Mouse (Mus musculus): ENCODE results near the gene Fap. TPM values are rescaled to one million over a fixed set of nuclear protein-coding genes. Genes with fewer than 3 reads are reported as not detected.

The Fap gene
- total RNA-seq, 1 experiment from 2014 or later = 1.0 TPM

DNA sequence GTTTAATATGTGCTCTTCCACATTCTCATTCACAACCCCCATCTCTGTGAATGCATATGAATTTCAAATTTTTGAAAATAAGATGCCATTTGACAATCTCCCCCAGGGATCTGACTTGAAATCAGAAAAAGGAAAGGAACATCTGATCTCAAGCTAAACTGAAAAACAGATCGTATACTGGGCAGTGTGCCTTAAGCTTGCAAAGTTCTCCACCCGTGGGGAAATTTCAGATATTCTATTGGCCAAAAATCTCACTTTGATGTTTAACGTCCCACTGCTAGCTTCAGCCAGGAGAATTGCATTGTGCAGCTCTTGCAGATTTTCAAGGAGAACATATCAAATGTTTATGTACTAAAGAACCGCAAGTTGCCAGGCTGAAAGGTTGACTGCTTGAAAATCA, 24.7 kb downstream of the Fap start:
- no peak for ATAC-seq (ENCODE audit: extremely low read depth, insufficient number of reproducible peaks, low FRiP score, poor library complexity, severe bottlenecking)

DNA sequence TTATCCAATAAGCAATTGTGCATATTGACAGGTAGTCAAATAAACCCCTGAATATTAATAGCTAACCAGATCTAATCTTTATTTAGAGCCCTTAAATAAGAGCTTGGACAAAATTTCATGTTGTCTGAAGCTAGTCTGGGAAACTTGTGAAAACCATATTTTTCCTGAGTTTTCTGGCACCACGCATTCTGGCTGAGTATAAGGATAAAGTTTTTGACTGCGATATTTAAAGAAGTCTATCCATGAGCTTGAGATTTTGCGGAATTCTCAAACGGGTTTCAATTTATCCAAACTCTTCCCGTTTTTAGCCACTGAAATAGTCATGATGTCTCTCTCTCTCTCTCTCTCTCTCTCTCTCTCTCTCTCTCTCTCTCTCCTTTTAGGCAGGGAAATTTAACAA, 25.8 kb downstream of the Fap start:
- no peak for ATAC-seq (ENCODE audit: extremely low read depth, insufficient number of reproducible peaks, low FRiP score, poor library complexity, severe bottlenecking)

DNA sequence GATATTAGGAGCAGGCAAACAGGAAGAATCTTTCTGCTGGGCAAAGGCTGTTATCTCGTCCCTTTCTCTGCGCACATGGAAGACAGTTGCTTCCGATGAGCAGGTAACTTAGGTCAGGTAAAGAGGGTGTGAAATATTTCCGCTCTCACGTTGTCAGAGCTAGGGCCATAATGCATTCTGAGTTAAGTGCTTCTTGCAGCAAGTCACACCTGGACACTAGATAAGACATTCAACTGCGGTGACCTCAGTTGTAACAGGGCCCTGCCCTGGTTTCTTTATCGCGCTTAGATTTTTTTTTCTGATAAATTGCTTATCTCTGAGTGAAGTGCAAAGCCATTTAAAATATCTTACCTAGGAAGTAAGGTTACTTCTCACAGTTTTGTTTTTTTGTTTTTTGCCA, 38.4 kb downstream of the Fap start:
- no peak for ATAC-seq (ENCODE audit: extremely low read depth, insufficient number of reproducible peaks, low FRiP score, poor library complexity, severe bottlenecking)

DNA sequence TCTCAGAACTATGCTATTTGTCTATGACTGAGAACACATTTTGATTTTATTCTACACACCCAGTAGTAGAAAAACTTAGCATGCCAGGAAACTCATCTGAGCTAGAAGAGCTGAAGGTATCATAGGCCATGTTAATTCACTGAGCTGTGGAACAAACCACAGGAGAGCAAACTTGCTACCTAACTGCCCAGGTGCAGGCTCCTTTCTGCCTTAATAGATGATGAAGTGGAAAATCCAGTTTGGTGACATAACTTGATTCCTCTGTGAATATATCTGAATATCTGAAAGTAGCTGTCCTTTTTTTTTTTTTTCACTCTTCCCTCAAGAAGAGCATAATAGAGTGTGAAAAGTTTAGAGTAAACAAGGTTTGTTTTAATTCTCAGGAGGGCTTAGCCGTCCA, 42.8 kb downstream of the Fap start:
- no peak for ATAC-seq (ENCODE audit: extremely low read depth, insufficient number of reproducible peaks, low FRiP score, poor library complexity, severe bottlenecking)

DNA sequence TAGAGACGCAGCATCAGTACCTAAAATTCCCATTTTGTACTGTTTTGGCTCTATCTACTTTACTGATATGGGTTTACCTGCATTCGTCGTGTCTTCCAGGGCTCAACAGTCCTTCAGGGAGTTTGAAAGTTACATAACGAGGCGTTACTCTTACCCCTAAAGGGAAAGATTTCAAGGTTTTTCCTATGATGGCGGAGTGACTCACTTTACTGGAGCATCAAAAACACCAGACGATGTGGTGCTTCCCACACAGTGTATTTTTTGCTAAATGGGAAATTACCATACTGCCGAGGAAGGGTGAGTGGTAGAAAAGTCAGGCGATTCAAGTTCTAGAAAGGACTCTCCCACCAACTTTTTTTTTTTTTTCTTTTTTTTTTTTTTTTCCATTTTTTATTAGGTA, 47.5 kb downstream of the Fap start:
- ATAC-seq (ENCODE audit: extremely low read depth, insufficient number of reproducible peaks, low FRiP score, poor library complexity, severe bottlenecking) = no peak

DNA sequence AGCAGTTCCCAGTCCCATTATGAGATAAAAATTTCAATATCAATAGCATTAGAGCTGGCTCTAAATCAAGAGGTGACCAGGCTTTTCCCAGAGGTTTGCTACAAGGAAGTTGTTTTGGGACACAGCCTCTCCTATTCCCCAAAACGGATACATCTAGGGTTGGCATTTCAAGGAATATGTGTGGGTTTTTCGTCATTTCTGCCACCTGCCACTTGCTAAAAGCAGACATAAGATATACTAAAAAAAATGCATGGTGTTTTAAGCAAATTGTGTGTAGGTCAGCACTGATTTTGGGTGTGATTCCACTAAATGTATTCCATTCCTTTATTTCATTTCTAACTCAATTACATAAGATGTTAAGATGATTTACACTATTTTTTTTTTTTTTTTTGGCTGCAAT, 56.1 kb downstream of the Fap start:
- ATAC-seq (ENCODE audit: extremely low read depth, insufficient number of reproducible peaks, low FRiP score, poor library complexity, severe bottlenecking) = no peak

DNA sequence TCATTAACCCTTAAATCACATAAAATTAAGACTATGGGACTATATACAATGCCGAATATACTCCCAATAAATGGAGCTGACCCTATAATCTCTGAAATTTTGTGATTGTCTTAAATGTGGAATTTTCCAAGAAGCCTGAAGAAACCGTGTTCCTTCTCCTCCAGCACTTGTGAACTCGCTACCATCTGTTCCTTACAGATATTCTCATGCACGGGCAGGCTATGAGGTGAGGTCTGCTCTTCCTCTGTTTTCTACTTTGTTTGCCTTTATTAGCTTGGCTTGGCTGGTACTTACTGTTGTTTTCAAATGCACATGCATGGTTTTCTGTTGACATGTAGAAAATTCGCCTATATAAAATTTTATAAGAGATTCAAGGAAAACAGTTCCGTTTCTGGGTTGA, 59.4 kb downstream of the Fap start:
- no peak for ATAC-seq (ENCODE audit: extremely low read depth, insufficient number of reproducible peaks, low FRiP score, poor library complexity, severe bottlenecking)

DNA sequence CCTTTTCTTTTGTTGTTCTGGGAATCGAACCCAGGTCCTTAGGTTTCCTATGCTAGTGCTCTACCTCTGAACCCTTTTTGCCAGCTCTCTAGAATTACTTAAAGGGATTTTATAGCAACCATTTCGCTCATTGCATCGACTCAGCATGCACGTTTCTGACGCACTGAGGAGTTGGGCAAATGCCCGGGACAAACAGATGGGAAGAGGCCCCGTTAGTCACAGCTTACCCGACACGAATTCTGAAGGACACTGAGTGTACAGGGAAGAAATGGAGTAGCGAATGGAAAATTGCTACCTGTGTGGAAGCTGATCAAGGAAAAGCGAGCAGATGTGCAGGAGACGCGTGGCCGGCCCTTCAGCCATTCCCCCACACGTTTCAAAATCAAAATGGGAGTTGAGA, 60.4 kb downstream of the Fap start:
- ATAC-seq (ENCODE audit: extremely low read depth, insufficient number of reproducible peaks, low FRiP score, poor library complexity, severe bottlenecking) = no peak

DNA sequence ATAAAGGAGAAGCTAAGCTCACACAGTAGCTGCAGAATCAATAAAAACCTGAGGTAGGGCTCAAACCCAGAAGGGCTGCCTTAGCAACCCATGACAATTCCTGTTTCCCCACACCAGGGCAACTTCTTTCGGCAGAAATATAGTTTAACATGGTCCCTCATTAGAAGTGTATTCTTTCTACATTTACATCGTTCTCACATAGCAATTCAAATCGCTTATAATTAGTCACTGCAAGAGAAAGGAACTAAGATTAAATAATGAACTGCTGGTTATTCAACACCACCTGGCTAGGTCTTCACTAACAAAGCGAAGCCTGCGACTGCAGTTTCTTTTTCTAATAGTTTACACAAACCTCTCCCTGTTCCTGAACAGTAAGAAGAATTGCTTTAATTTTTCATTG, 66.7 kb downstream of the Fap start:
- no peak for ATAC-seq (ENCODE audit: extremely low read depth, insufficient number of reproducible peaks, low FRiP score, poor library complexity, severe bottlenecking)

- no peak for ATAC-seq (ENCODE audit: extremely low read depth, insufficient number of reproducible peaks, low FRiP score, poor library complexity, severe bottlenecking)
Observed at GRCm38 (mm10) chr2:62506441-62506840, 67.4 kb downstream of the Fap start.

- ATAC-seq (ENCODE audit: extremely low read depth, insufficient number of reproducible peaks, low FRiP score, poor library complexity, severe bottlenecking) = no peak
Observed at GRCm38 (mm10) chr2:62504269-62504796, 69.5 kb downstream of the Fap start.

GRCm38 (mm10) chr2:62503326-62503725, 70.5 kb downstream of the Fap start:
- ATAC-seq (ENCODE audit: extremely low read depth, insufficient number of reproducible peaks, low FRiP score, poor library complexity, severe bottlenecking) = no peak

DNA sequence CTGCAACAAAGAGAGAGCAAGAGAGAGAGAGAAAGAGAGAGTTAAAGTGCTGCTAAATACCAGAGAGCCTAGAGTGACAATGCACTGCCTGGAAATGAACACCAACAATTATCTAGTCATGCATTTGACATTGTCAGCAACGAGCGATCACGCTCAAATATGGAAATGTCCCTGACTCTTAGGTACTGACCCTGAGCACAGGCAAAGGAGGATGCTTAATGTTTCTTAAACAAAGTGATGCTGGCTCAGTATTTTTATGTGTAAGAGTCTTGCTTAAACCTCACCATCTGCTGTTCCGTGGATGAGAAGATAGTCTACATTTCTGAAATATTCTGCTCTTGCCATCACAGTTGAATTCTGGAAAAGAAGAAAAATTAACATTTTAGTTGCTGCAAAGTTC, 71.4 kb downstream of the Fap start:
- no peak for ATAC-seq (ENCODE audit: extremely low read depth, insufficient number of reproducible peaks, low FRiP score, poor library complexity, severe bottlenecking)

DNA sequence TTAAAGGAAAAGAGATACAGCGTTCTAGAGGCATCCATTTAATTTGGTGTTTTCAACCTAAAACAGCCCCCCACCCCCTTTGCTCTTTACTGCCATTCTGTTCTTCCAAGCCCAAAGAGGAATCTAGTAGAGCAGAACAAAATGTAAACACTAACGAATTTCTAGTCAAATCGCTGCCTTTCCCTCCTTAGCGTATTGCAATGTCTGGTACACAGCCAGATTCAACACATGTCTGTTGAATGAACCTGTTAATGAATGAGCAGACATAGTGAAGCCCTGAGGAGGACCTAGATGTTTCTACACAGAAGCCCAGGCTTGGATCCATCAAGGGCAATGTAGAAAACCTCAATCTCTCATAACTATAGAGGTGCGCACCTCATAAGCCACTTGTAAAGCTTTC, 75.1 kb downstream of the Fap start:
- ATAC-seq (ENCODE audit: extremely low read depth, insufficient number of reproducible peaks, low FRiP score, poor library complexity, severe bottlenecking) = no peak

DNA sequence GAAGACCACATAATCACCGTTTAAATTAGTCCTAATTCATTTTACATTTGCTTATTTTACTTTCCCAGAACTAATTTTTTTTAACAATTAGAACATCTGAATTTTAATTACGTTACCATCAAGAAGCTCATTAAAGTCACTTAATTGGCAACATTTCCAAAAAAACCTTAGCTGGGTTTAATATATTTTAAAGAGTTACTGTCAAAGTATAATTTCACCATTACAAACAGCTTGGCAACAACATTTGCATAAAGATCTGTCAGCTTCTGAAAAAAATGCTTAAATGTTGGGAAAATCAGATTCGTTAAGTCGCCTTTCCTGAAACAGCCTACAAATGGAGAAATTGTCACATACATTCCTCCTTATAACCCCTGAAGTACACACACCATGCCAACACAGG, 75.8 kb downstream of the Fap start:
- ATAC-seq (ENCODE audit: extremely low read depth, insufficient number of reproducible peaks, low FRiP score, poor library complexity, severe bottlenecking) = no peak

DNA sequence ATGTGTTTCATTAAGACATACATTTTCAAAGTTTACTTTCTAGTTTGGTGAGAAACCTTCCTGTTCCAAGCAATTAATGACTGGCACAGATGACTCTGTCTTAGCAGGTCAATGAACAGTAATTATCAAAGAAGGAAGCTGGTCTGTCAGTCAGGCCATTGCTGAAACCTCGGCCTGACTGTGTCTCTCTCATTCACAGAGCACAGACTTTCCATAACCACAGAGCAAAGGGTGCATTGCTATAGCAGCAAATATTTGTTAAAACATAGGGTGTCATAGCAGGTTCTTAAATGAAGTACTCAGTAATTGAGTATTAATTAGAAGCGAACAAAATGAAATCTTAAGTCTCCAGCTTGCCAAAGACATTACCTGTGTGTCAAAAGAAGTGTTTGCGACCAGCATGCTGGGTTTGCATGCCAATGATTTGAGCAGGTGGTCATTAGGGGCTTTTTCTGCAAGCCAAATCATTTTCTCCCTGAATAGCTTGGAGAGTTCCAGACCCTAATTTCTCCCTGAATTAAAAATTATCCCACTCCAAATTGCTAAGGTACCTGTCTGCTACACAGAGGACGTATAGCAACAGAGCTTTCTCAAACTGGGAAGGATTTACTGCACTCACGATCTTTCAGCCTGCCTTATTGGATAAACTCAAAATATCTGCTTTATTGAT, 76.4 kb downstream of the Fap start:
- ATAC-seq (ENCODE audit: extremely low read depth, insufficient number of reproducible peaks, low FRiP score, poor library complexity, severe bottlenecking) = no peak

DNA sequence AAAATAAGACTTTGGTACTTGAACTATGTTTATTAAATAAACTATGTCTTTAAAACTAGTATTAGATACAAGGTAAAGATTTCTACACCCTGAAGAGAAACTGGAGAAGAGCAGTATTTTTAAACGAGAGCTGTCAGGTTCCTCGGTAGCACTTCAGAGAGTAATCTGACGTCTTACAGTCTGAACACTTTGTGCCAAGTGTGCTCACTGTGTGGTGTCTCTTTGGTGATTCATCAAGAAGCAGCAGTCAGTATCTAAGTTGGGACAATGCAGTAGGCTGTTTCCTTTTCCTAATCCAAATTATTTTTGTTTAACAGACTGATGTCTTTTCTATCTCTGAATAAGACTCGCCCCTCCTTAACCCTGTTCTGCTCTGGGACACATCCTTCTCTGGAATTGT, 78.5 kb downstream of the Fap start:
- no peak for ATAC-seq (ENCODE audit: extremely low read depth, insufficient number of reproducible peaks, low FRiP score, poor library complexity, severe bottlenecking)

DNA sequence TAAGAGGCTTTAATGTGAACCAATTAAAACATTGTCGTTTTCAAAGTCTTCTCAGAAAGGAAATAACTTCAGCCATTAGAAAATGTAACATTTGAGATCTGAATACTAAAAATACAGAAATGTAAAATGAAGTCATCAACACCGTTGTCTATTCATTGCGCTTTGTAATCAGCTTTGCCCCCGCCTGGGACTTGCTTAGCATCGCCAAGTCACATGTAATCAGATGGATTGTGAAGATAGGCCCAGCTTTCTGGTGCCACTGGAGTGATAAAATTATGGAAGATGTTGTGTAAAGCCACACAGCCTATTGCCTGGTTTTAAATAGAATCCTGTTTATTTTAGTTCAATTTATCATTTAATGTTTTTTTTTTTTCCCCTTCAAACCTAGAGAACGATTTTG, 84.0 kb downstream of the Fap start:
- no peak for ATAC-seq (ENCODE audit: extremely low read depth, insufficient number of reproducible peaks, low FRiP score, poor library complexity, severe bottlenecking)

DNA sequence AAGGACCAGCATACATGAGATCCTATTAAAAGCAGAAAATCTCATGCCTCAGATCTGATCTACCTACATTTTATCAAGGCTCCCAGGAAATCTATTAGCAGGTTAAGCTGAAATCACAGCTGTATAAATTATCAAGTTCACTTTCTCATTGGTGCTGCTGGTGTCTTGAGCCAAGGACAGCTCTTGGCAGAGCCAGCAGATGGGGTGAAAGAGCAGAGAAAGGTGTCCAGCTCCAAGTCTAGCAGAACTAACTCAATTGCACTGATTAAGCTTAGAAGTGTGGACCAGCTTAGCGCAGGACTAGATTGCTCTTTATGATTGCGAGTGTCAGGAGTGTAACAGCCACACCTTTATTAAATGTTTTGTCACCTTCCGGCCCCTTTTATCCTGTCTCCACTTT, 89.0 kb downstream of the Fap start:
- no peak for ATAC-seq (ENCODE audit: extremely low read depth, insufficient number of reproducible peaks, low FRiP score, poor library complexity, severe bottlenecking)

- ATAC-seq (ENCODE audit: extremely low read depth, insufficient number of reproducible peaks, low FRiP score, poor library complexity, severe bottlenecking) = no peak
Observed at GRCm38 (mm10) chr2:62483550-62483949, 90.3 kb downstream of the Fap start, which contains the start of gene Gcg. Gene Gcg (minus strand): TSS chr2:62483650.
